Mouse (Mus musculus): ENCODE data around the gene Rab3d.

The Rab3d gene

DNA sequence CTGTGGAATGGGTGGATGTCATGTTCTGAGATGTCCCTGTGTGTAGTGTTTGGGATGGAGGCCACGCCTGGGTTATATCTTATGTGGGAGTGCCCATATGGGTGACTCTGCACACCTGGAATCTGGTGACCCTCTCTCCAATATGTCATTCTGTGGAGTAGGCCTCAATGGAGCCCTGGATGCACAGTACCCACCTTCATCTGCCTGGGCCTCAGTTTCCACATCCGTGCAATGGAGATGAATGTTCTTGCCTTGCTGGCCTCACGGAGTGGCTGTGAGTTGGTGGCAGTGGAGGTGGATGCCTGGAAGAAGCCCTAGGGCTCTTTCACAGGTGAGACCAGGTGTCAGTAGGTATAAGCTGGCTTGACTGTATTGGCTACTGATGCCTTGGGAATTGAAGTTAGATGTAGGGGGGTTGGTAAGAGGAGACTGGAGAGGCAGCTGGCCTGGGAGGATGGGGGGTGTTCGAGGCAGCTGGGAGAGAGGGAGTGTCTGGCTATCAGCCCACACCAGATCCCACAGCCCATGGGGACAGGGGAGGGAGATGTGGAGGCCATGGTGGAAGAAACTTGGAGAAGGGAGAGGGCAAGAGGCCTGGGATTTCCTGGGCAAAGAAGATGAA is 20.4 kb upstream of the Rab3d start:
- no peak for DNase-seq (ENCODE audit: inconsistent ontology term)

GRCm38 (mm10) chr9:21937711-21938175 is 19.8 kb upstream of the Rab3d start:
- DNase-seq (ENCODE audit: inconsistent ontology term) = no peak

GRCm38 (mm10) chr9:21936692-21937570 is 18.9 kb upstream of the Rab3d start, which contains the start of gene Plppr2:
Gene Plppr2, plus strand, starts transcription at chr9:21937033.
- DNase-seq (ENCODE audit: inconsistent ontology term) = peak; percentile 99

DNA sequence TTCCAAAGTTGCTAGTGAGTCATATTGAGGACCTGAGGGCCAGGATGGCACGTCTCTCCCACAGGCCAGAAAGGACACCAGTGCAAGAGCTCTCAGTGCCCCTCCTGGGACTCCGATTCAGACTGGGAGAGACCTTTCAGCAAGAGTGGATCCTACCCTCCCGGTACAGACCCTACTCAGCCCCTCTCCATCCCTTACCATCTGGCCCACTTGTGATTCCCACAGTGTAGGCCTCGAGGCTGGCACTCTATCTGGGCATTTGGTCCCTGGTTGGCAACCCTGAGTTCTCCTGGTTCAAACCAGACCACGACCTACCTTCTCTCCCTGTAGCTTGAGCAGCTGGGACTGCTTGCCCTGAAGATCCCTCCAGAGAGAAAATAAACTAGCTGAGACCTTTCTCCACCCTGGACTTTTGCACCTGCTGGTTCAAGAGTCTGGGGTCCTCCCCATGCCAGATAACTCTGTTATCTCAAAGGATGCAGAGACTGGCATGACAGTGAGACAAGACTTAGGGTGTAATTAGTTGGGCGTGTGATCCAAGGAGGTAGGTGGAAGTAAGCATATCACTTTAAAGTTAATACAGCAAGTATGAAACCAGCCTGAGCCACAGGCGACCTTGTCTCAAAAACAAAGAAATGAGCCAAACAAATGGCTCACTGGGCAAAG is 17.6 kb upstream of the Rab3d start:
- DNase-seq (ENCODE audit: inconsistent ontology term) = no peak

GRCm38 (mm10) chr9:21934021-21934420 is 16.0 kb upstream of the Rab3d start:
- no peak for DNase-seq (ENCODE audit: inconsistent ontology term)

DNA sequence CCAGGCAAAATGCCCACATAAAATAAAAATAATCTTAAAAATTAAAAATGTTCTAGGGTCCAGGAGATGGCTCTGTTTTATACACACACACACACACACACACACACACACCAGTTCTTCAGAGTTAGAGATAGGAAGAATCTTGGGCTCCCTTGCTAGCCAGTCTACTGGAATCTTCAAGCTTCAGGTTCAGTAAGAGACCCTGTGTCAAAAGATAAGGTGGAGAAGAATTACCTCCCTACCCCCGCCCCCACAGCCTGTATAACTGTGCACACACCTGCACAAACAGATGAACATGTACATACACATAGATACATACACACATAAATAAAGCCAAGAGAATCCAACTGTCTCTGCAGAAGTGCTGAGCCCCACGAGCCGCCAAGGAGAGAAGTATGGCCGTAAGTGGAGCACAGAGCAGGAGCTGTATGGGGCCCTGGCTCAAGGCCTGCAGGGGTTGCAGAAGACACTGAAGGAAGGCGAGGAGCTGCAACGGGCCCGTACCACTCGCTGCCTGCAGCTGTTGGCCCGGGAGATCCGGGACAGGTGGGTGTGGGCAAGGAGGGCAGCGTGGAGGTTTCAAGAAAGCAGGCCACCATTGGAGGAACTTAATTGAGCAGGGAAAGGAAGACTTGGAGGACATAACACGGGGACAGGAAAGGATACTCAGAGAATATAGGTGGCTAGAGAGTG is 14.6 kb upstream of the Rab3d start:
- no peak for DNase-seq (ENCODE audit: inconsistent ontology term)

- DNase-seq (ENCODE audit: inconsistent ontology term) = no peak
Measured at GRCm38 (mm10) chr9:21932006-21932405, 14.0 kb upstream of the Rab3d start.

GRCm38 (mm10) chr9:21929208-21929607 is 11.2 kb upstream of the Rab3d start:
- DNase-seq (ENCODE audit: inconsistent ontology term) = no peak

- DNase-seq (ENCODE audit: inconsistent ontology term) = peak; percentile 97
Measured at GRCm38 (mm10) chr9:21927208-21927753, 9.3 kb upstream of the Rab3d start, which contains the start of the genes Ccdc159 and Tmem205. Gene Ccdc159, plus strand, starts transcription at chr9:21927471. Gene Tmem205, minus strand, starts transcription at chr9:21927556.

GRCm38 (mm10) chr9:21926784-21927183 is 8.8 kb upstream of the Rab3d start:
- no peak for DNase-seq (ENCODE audit: inconsistent ontology term)

- peak; percentile 26 for DNase-seq (ENCODE audit: inconsistent ontology term)
Measured at GRCm38 (mm10) chr9:21926155-21926554, 8.2 kb upstream of the Rab3d start.

DNA sequence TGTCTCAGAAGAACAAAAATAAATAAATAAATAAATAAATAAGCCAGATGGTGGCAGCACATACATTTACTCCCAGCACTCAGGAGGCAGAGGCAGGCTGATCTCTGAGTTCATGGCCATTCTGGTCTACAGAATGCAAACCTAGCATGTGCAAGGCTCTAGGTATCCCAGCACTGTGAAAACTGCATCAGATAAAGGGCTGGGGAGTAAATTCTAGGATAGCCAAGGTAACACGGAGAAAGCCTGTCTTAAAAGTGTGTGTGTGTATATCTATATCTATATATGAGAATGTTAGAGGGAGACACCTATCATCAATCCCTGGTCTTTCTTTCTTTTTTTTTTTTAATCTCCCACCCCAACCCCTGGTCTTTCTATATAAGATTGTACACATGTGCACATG is 7.5 kb upstream of the Rab3d start:
- no peak for DNase-seq (ENCODE audit: inconsistent ontology term)

DNA sequence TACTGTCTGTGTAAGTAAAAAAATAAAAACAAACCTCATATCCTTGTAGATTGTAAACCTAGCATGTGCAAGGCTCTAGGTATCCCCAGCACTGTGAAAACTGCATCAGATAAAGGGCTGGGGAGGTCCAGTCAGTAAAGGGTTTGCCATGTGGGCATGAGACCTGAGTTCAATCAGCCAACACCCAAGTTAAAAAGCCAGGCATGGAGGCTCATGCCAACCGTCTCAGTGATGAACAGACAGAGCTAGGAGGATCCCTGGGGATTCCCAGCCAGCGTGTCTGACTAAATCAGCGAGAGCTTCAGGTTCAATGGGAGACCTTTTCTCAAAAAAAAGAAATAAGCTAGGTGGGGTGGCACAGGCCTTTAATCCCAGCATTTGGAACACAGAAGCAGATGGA is 7.0 kb upstream of the Rab3d start:
- DNase-seq (ENCODE audit: inconsistent ontology term) = no peak

DNA sequence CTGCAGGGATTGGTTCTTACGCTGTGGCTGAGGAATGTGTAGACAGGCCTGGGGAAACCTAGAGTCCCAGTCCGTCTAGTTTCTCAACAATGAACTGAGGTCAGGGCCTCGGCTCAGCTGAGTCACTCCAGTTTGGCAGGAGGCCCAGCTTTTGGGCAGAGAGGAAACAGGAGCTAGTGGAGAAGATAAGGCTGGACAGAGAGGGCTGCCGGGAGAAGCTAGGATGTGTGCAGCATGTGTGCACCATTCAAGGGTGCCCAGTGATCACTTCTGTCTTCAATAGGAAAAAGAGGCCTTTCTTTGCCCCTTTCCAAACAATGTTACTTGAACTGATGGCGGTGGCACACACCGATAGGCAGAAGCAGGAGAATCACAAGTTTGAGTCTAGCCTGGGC is 6.1 kb upstream of the Rab3d start:
- peak; percentile 91 for DNase-seq (ENCODE audit: inconsistent ontology term)

DNA sequence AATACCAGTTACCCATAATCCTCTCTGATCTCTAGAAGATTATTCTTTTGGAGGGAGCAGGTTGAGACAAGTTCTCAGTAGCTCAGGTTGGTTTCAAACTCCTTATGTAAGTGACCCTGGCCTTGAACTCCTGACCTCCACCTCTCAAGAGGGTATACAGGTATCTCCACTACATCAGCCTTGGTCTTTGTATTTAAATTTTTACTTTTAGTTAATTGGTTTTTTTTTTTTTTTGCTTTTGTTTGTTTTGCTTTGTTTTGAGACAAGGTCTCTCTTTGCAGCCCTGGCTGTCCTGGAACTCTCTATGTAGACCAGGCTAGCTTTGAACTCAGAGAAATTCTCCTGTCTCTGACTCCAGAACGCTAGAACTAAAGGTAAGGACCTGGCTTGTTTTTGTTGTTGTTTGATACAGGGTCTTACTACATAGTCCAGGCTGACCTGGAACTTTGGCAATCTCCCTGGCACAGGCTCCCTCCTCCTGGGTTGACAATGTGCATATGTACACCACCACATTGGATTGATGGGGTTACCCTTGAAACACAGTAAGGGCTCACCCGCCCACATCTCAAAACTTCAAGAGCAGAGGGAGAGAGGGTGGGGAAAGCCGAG is 5.6 kb upstream of the Rab3d start:
- DNase-seq (ENCODE audit: inconsistent ontology term) = no peak

DNA sequence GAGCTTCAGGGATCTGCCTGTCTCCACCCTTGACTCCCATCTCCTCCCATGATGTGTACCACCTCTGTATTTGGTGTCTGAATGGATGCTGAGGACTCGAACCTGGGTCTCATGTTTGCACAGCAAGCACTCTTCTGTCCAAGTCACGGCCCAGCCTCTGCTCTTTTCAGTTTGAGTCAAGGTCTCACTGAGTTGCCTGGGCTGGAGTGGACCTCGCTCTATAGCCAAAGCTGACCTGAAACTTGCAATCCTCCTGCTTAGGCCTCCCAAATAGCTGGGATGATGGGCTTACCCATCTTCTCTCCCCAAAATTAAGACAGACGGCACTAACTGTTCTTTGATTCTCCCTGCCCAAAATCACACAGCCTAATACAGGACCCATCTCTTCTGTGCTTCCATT is 5.0 kb upstream of the Rab3d start:
- DNase-seq (ENCODE audit: inconsistent ontology term) = no peak

GRCm38 (mm10) chr9:21918692-21919384 is 846 bp upstream of the Rab3d start:
- DNase-seq (ENCODE audit: inconsistent ontology term) = no peak

DNA sequence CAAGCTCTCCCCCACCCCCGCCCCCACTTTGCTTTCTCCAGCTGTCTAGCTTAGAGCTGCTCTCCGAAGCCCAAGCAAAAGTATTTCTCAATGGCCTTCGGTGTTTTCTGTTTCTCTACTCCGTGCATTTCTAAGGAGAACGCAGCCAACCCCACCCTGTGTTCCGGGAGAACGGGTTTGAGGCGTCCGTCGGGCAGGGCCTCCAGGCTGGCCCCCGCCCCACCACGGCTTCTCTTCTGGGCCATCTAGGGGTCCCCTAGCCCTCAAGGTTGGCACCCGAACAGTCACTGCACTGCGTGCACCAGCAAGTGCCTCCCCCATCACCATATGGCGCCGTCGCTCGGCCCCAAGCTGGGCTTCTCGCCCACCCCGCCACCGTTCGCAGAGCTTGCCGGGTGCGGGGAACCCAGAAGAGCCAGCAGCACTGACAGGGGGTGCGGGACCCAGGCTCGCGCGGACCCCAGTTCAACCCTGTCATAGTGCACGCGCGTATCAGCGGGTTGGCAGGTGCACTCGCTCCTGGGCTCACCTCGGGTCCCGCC is 428 bp downstream of the Rab3d start:
- DNase-seq (ENCODE audit: inconsistent ontology term) = peak; percentile 9

- no peak for DNase-seq (ENCODE audit: inconsistent ontology term)
Measured at GRCm38 (mm10) chr9:21916851-21917492, 1.0 kb downstream of the Rab3d start.

Measured in Muller cell, postnatal 12 days (primary cell).